Mouse (Mus musculus) kidney, adult 18-20 months (tissue): ENCODE data around the gene Ubap1.
A peak's percentile ranks its signal among the peaks of the same experiment; 100 is the strongest.

ENCODE experiments used
- DNase-seq: peaks from one replicate; pipeline ENCODE4 v3.0.0; 2021

The Ubap1 gene

GRCm38 (mm10) chr4:41358669-41359068 lies 9.9 kb downstream of the Ubap1 start:
- DNase-seq = no peak

GRCm38 (mm10) chr4:41359358-41359757 lies 10.6 kb downstream of the Ubap1 start:
- no peak for DNase-seq

GRCm38 (mm10) chr4:41361059-41361458 lies 12.3 kb downstream of the Ubap1 start:
- DNase-seq = no peak

DNA sequence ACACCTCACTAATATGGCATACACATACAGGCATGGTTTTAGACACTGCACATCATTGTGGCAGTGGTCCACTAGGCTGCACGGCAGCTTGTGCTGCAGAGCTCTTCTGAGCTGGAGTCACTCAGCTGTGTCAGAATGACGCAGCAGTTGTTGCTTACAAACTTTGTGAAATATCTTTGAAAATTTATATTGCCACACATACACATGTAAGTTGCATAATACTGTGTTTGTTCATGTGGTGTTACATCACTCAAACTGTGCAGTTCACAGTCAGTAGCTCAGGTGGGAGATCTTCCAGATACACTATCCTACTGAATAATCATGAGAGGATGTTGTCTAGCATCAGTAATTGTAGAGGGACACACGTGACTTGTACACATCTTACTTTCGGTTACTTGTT lies 19.4 kb downstream of the Ubap1 start:
- DNase-seq = no peak

GRCm38 (mm10) chr4:41369702-41370437 lies 21.1 kb downstream of the Ubap1 start:
- DNase-seq = no peak

GRCm38 (mm10) chr4:41377567-41377966 lies 28.8 kb downstream of the Ubap1 start:
- DNase-seq = no peak

DNA sequence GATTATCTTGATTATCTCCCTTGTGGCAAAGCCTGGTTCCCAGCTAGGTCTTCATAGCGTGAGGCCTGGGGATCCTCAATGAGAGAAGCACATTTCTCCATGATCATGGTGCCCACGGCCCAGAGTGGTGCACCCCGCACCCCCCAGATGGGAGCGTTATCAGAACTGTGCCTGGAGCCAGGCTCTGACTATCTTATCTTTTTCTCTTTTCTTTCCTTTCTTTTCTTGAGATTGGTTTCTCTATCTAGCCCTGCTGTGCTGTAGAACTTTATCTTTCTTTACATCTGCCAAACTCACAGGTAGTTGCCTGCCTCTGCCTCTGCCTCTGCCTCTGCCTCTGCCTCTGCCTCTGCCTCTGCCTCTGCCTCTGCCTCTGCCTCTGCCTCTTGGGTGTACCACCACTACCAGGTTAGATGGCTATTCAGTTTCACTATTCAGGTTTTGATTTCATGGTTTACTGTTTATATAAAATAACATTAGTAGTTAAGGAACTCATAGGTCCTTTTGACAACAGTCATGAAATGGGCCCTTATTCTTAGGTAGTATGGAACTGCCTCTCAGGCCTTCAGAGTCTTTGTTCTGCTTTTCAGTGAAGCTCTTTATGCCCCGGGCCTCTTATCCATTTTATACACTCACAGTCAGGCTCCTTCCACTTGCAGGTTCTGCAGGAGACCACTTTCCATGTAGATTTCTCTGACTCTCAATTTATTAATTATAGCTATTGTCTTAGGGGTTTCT lies 32.6 kb downstream of the Ubap1 start:
- DNase-seq = no peak

- DNase-seq = no peak
These were observed 37.7 kb downstream of the Ubap1 start for GRCm38 (mm10) chr4:41386412-41386975.

- DNase-seq = no peak
These were observed 39.1 kb downstream of the Ubap1 start for GRCm38 (mm10) chr4:41387755-41388469.

- peak; percentile 6 for DNase-seq
These were observed 39.8 kb downstream of the Ubap1 start for GRCm38 (mm10) chr4:41388616-41389015.

GRCm38 (mm10) chr4:41389240-41389639 lies 40.4 kb downstream of the Ubap1 start:
- peak; percentile 19 for DNase-seq

DNA sequence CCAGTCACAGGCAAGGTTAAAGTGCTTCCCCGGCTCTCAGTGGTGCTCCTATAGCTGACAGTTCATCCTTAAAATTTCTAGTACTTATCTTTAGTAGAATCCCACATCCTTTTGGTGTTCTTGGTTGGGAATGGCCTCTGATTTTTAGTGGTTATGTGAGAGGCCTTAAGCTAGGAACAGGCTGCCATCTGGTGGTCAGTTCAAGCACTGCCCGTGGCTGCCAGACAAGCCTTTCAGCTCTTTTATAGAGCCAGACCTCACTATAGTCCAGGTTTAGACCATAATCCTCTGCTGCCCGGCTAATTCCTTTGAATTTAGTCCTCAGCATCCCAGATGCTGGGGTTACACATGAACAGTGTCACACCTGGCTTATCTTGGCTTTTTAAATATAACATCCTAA lies 41.3 kb downstream of the Ubap1 start:
- peak; percentile 87 for DNase-seq

- no peak for DNase-seq
These were observed 42.2 kb downstream of the Ubap1 start for GRCm38 (mm10) chr4:41391015-41391414.

DNA sequence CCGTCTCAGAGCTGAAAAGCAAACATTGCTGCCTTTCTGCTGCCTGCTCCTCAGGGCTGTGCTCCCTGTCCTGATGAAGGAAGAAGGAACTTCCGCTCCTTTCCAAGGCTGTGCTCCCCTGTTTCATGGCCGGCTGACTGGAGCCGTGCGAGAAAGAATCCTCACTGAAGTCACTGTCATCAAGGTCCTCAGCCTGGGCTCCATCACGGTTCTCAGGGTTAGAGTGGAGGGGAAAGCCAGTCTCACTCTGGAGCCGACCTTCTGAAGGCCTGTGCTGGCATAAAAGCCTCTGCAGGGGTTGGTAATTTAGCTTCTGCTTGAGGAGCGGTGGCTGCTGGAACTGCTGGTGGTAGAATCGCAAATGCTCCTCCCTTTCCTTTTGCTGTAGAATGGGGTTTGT lies 45.9 kb downstream of the Ubap1 start:
- no peak for DNase-seq

DNA sequence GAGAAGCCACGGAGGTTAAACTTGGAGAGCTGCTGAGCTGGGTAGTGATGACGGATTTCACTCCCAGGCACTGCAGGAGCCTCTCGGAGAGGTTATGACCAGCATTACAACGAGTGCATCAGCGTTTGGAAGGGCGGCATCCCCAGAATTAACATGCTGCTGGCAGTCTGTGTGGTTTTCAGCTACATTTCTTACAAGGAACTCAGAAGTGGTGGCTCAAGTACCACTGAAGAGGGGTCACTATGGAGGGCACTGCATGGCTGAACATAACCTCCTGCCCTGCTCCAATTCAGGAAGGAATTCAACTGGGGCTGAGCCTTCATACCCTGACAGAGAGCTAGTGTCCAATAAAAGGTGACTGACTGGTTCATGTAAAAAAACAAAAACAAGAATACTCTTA lies 49.6 kb downstream of the Ubap1 start:
- DNase-seq = no peak

GRCm38 (mm10) chr4:41399904-41400303 lies 51.1 kb downstream of the Ubap1 start:
- no peak for DNase-seq

GRCm38 (mm10) chr4:41401167-41401566 lies 52.4 kb downstream of the Ubap1 start:
- no peak for DNase-seq

- DNase-seq = no peak
These were observed 52.8 kb downstream of the Ubap1 start for GRCm38 (mm10) chr4:41401573-41401972.

DNA sequence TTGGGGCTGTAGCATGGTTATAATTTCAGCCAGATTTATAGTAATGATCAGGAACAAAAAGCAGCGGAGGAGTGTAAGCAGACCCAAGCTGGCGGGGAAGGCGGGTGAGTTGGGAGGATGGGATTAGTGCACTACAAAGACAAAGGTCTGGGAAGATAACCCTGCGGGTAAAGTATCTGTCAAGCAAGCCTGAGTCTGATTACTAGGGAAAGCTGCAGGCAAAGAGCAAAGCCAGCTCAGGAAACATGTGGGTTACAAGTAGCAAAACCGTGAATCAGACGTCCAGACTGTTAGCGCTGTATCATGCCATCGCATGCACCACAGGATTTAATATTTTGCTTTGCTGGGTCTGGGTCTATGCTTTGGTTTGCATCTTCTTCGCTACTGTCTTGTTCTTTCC lies 57.8 kb downstream of the Ubap1 start:
- DNase-seq = no peak

- DNase-seq = no peak
These were observed 58.6 kb downstream of the Ubap1 start for GRCm38 (mm10) chr4:41407353-41407752.

DNA sequence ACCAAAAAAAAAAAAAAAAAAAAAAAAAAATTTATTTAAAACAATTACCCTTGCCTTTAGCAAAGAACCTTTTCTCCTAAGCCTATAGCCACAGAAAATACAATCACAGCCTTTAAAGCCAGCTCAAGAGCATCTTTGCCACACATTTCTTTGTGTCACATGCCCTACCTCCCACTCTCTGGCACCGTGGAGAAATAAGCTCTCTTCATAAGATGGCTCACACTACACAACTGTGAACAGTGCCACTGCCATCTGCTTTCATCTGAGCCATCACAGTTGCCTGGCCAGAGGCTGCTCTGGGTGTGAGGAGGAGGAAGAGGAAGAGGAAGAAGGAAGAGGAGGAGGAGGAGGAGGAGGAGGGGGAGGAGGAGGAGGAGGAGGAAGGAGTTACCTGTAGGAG lies 60.5 kb downstream of the Ubap1 start:
- DNase-seq = no peak

DNA sequence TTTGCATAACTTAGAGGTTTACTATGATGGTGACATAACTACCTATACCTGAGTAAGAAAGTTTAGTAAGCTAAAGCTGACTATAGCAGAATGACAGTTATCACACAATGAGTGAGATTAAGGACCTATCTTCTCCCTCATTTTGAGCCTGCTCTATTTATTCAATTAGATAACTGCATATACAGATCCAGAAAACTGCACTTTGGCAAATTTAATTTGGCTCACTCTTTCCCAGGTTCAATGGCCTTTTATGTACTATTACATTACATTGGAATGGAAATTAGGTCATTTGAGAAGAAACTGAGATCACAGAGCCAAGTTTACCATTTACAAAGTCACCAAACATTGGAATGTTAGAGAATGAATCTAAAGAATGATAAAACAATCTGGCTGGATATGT lies 68.2 kb downstream of the Ubap1 start:
- DNase-seq = no peak

- DNase-seq = no peak
These were observed 90.1 kb downstream of the Ubap1 start for GRCm38 (mm10) chr4:41438931-41439330.
